Mouse (Mus musculus) forebrain, postnatal 0 days (tissue): ENCODE results near the gene Cacna2d2. TPM values are rescaled to one million over a fixed set of nuclear protein-coding genes. Genes with fewer than 3 reads are reported as not detected.
A peak's percentile ranks its signal among the peaks of the same experiment; 100 is the strongest.

Source experiments
- ATAC-seq: fragments of 200-750 bp; cut with Nextera tagmentation; 2 replicates; pipeline ENCODE4 v1.8.0; 2017; ENCODE audit warnings: mild to moderate bottlenecking, moderate library complexity
- DNase-seq: peaks from one replicate; pipeline ENCODE4 v3.0.0-alpha.2; 2015
- H3K27ac ChIP-seq: fragments of 300-500 bp; sonication (generic); 2 replicates; pipeline ENCODE4 v1.5.1; 2014; ENCODE audit warnings: low read depth, mild to moderate bottlenecking, antibody characterized with exemption, low read length, moderate library complexity, mixed read lengths
- H3K27me3 ChIP-seq: fragments of 300-500 bp; sonication (generic); 2 replicates; pipeline ENCODE4 v1.6.1; 2014; ENCODE audit warnings: mild to moderate bottlenecking, low read length, mixed read lengths; ENCODE audit not compliant: insufficient read depth
- H3K36me3 ChIP-seq: fragments of 300-500 bp; sonication (generic); 2 replicates; pipeline ENCODE4 v1.6.1; 2014; ENCODE audit warnings: mild to moderate bottlenecking, moderate library complexity; ENCODE audit not compliant: insufficient read depth
- H3K4me1 ChIP-seq: fragments of 300-500 bp; sonication (generic); 2 replicates; pipeline ENCODE4 v1.6.1; 2014; ENCODE audit warnings: antibody characterized with exemption; ENCODE audit not compliant: insufficient read depth
- H3K4me2 ChIP-seq: fragments of 300-500 bp; sonication (generic); 2 replicates; pipeline ENCODE4 v1.6.1; 2014; ENCODE audit warnings: low read depth, mild to moderate bottlenecking, moderate library complexity
- H3K4me3 ChIP-seq: fragments of 300-500 bp; sonication (generic); 2 replicates; pipeline ENCODE4 v1.5.1; 2014; ENCODE audit warnings: low read depth, low read length, mixed read lengths
- H3K9ac ChIP-seq: fragments of 300-500 bp; sonication (generic); 2 replicates; pipeline ENCODE4 v1.6.1; 2014; ENCODE audit warnings: mild to moderate bottlenecking
- H3K9me3 ChIP-seq: fragments of 300-500 bp; sonication (generic); 2 replicates; pipeline ENCODE4 v1.6.1; 2016; ENCODE audit warnings: low read length
- CTCF ChIP-seq: sonication (generic); IDR thresholded peaks from 2 replicates; pipeline ENCODE4 v1.5.1; 2016; ENCODE audit warnings: antibody characterized with exemption, control low read depth, low read depth
- WGBS: fragments of 180-500 bp; shearing (Covaris S2); extraction: QIAGEN DNeasy Blood & Tissue Kit; methylation state at CpG from one replicate; pipeline ENCODE4 v1.1.7; 2014; 5-methylcytosine and 5-hydroxymethylcytosine counted together
- polyA plus RNA-seq: library from polyadenylated mRNA; unstranded; fragments of >200 nt; fragmentation: Nextera tagmentation; extraction: Ambion mirVana; gene quantifications from 2 replicates; pipeline ENCODE4 v1.2.1, GENCODE M21; 2015
- total RNA-seq: library from RNA; depleted of rRNA; stranded (reverse); fragments of >200 nt; gene quantifications from 2 replicates; pipeline ENCODE4 v1.2.3, GENCODE M21; 2014

Cacna2d2 gene
- total and polyA plus RNA-seq, 2 experiments from 2014 or later, result 5.0 to 49.5 TPM

GRCm38 (mm10) chr9:107442891-107443290 is 43.5 kb downstream of the Cacna2d2 start:
- ATAC-seq (no peak), DNase-seq (no peak)
- no peak overlapping the region for H3K27ac ChIP-seq
- no peaks in the 10 kb centered on the region for H3K36me3 ChIP-seq
- H3K4me1 ChIP-seq, result 0 out of 2 replicates have a peak, but pooled peaks cover 3% of the 10 kb centered on the region
- no peak for TF ChIP-seq CTCF
- 80% methylated on average over 4 of the region's 4 CpGs for WGBS
- no peak overlapping the region for H3K9ac ChIP-seq
- H3K9me3 ChIP-seq, result no peaks in the 10 kb centered on the region
- H3K27me3 ChIP-seq, result no peaks in the 10 kb centered on the region; the same call in 1 of the 2 replicates
- no peak overlapping the region for H3K4me2 ChIP-seq
- no peak overlapping the region for H3K4me3 ChIP-seq

GRCm38 (mm10) chr9:107443324-107443723 is 43.9 kb downstream of the Cacna2d2 start:
- Histone ChIP-seq H3K27ac (peak overlapping the region; percentile 50; the same call in 1 of the 2 replicates), H3K27me3 (no peaks in the 10 kb centered on the region; the same call in 1 of the 2 replicates), H3K9ac (no peak overlapping the region), H3K36me3 (no peaks in the 10 kb centered on the region), H3K4me1 (0 out of 2 replicates have a peak, but pooled peaks cover 3% of the 10 kb centered on the region), H3K9me3 (no peaks in the 10 kb centered on the region), H3K4me2 (no peak overlapping the region), H3K4me3 (no peak overlapping the region)
- DNase-seq, result peak; percentile 37
- 0 out of 2 replicates have a peak, but pooled peaks have one; percentile 40 for ATAC-seq
- 43% methylated on average over 12 of the region's 12 CpGs for WGBS
- TF ChIP-seq CTCF, result no peak

- Histone ChIP-seq H3K9ac (no peak overlapping the region), H3K4me2 (no peak overlapping the region), H3K4me3 (no peak overlapping the region), H3K36me3 (no peaks in the 10 kb centered on the region), H3K27ac (no peak overlapping the region), H3K27me3 (no peaks in the 10 kb centered on the region; the same call in 1 of the 2 replicates), H3K9me3 (no peaks in the 10 kb centered on the region), H3K4me1 (peaks cover 9% of the 10 kb centered on the region; the same call in 1 of the 2 replicates)
- WGBS, result 32% methylated on average over 4 of the region's 6 CpGs
- peak; percentile 64 for ATAC-seq
- DNase-seq, result no peak
- TF ChIP-seq CTCF, result no peak
Observed at GRCm38 (mm10) chr9:107445011-107445471, 45.6 kb downstream of the Cacna2d2 start.

GRCm38 (mm10) chr9:107448805-107449517 is 49.5 kb downstream of the Cacna2d2 start:
- peak; percentile 56 for DNase-seq
- ATAC-seq, result peak; percentile 24; the same call in 1 of the 2 replicates
- Histone ChIP-seq H3K9ac (no peak overlapping the region), H3K36me3 (no peaks in the 10 kb centered on the region), H3K9me3 (no peaks in the 10 kb centered on the region), H3K27ac (no peak overlapping the region), H3K4me1 (peaks cover 7% of the 10 kb centered on the region; the same call in 1 of the 2 replicates), H3K4me3 (0 out of 2 replicates have a peak overlapping the region, but pooled peaks have one; percentile 5), H3K4me2 (peak overlapping the region; percentile 8; the same call in 1 of the 2 replicates), H3K27me3 (peaks cover 15% of the 10 kb centered on the region)
- WGBS, result 16% methylated on average over 22 of the region's 22 CpGs
- TF ChIP-seq CTCF, result no peak

GRCm38 (mm10) chr9:107451400-107451799 is 52.0 kb downstream of the Cacna2d2 start:
- Histone ChIP-seq H3K9ac (no peak overlapping the region), H3K4me2 (no peak overlapping the region), H3K27ac (no peak overlapping the region), H3K4me3 (no peak overlapping the region), H3K27me3 (peaks cover 15% of the 10 kb centered on the region), H3K36me3 (no peaks in the 10 kb centered on the region), H3K4me1 (peaks cover 7% of the 10 kb centered on the region), H3K9me3 (no peaks in the 10 kb centered on the region)
- 73% methylated on average over 8 of the region's 8 CpGs for WGBS
- ATAC-seq (no peak), DNase-seq (no peak)
- no peak for TF ChIP-seq CTCF

GRCm38 (mm10) chr9:107451891-107452521 is 52.6 kb downstream of the Cacna2d2 start:
- Histone ChIP-seq H3K4me2 (no peak overlapping the region), H3K9me3 (no peaks in the 10 kb centered on the region), H3K27me3 (peaks cover 15% of the 10 kb centered on the region), H3K4me1 (peaks cover 9% of the 10 kb centered on the region), H3K36me3 (no peaks in the 10 kb centered on the region), H3K9ac (no peak overlapping the region), H3K27ac (no peak overlapping the region), H3K4me3 (no peak overlapping the region)
- 65% methylated on average over 11 of the region's 11 CpGs for WGBS
- DNase-seq (no peak), ATAC-seq (no peak)
- no peak for TF ChIP-seq CTCF

GRCm38 (mm10) chr9:107452552-107452951 is 53.1 kb downstream of the Cacna2d2 start:
- peaks cover 15% of the 10 kb centered on the region for H3K27me3 ChIP-seq
- peak; percentile 74 for TF ChIP-seq CTCF
- no peak overlapping the region for H3K27ac ChIP-seq
- 43% methylated on average over 4 of the region's 4 CpGs for WGBS
- no peak overlapping the region for H3K4me3 ChIP-seq
- no peak for DNase-seq
- H3K9me3 ChIP-seq, result no peaks in the 10 kb centered on the region
- no peak overlapping the region for H3K9ac ChIP-seq
- no peak for ATAC-seq
- H3K4me2 ChIP-seq, result no peak overlapping the region
- H3K36me3 ChIP-seq, result no peaks in the 10 kb centered on the region
- peaks cover 10% of the 10 kb centered on the region for H3K4me1 ChIP-seq
